In the genomic region with DNA sequence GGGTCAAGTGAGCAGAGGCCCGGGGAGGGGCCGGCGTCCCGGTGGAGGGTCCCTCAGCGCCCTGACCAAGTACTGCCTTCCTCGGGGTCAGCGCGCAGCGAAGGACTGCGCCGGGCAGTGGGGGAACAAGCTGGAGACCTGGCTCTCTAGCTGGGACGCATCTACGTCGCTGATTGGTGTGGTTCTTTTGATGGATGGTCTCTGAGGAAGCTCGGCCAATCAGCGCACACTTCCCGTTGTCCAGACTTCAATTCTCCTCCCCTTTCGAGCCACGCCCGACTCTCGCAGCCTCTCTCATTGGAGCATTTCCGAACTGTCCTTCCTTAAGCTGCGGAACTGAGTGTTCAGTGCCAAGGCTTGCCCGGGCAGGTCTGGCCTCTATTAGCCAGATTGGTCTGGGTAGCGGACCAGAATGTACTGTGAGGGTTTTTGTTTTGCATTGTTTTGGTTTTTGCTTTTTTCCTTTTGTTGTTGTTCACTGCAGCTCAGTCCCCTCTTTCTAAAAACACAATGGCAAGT, we compare ENCODE assay signal across 8 mouse cellular contexts. TPM values are rescaled to one million over a fixed set of nuclear protein-coding genes. Genes with fewer than 3 reads are reported as not detected.
DNase-seq lines count a peak whose midpoint lies in the region; ATAC-seq and TF ChIP-seq lines count a peak whose summit lies in the region.

A gene (minus strand): TSS at position 203 of the 519 bp plus-strand sequence.

- H3K27ac ChIP-seq in forebrain, embryonic 12.5 days: 0 out of 2 replicates have a peak within 1 kb of the TSS, but pooled peaks have one; percentile 13
- peak within 1 kb of the TSS; percentile 97 for H3K27ac ChIP-seq in heart, postnatal 0 days (ENCODE audit: low read depth)
- H3K27ac ChIP-seq in liver, embryonic 16.5 days (ENCODE audit: low read length): peak within 1 kb of the TSS; percentile 75; the same call in 1 of the 2 replicates
- H3K27ac ChIP-seq in neural tube, embryonic 13.5 days (replicated peaks): peak within 1 kb of the TSS; percentile 43; the same call in 1 of the 2 replicates

- peak within 1 kb of the TSS; percentile 70 for H3K9ac ChIP-seq in forebrain, embryonic 12.5 days
- peak within 1 kb of the TSS; percentile 93 for H3K9ac ChIP-seq in heart, postnatal 0 days (replicated peaks; ENCODE audit: low read depth, low read length)
- peak within 1 kb of the TSS; percentile 93 for H3K9ac ChIP-seq in liver, embryonic 16.5 days (ENCODE audit: low read depth, low read length)
- H3K9ac ChIP-seq in neural tube, embryonic 13.5 days: peak within 1 kb of the TSS; percentile 85

- H3K4me2 ChIP-seq in forebrain, embryonic 12.5 days: peak within 1 kb of the TSS; percentile 77
- peak within 1 kb of the TSS; percentile 63 for H3K4me2 ChIP-seq in heart, postnatal 0 days (ENCODE audit: low read depth, low read length)
- peak within 1 kb of the TSS; percentile 94 for H3K4me2 ChIP-seq in liver, embryonic 16.5 days (ENCODE audit: low read depth, low read length)
- peak within 1 kb of the TSS; percentile 75 for H3K4me2 ChIP-seq in neural tube, embryonic 13.5 days

- ATAC-seq in forebrain, embryonic 12.5 days (ENCODE audit: low FRiP score): peak; percentile 99
- ATAC-seq in heart, postnatal 0 days (ENCODE audit: insufficient read depth, low read depth): peak; percentile 98
- ATAC-seq in liver, embryonic 16.5 days (ENCODE audit: low read depth): peak; percentile 99
- ATAC-seq in neural tube, embryonic 13.5 days (ENCODE audit: low read depth): peak; percentile 99

- no peak for TF ChIP-seq EP300 in heart, postnatal 0 days (IDR thresholded peaks at IDR 0.05; ENCODE audit: low read depth)

- peak; percentile 96 for DNase-seq in c-Kit-positive CD71-positive TER-119-positive erythroid progenitor cells, embryonic 14.5 days (ENCODE audit: low spot score)
- peak; percentile 99 for DNase-seq in heart, postnatal 0 days (ENCODE audit: low spot score)
- peak; percentile 89 to 95 for DNase-seq in kidney, postnatal 4 days
- peak; percentile 89 for DNase-seq in testis, postnatal 10 days (ENCODE audit: low spot score)

- H3K4me1 ChIP-seq in E14TG2a.4 (replicated peaks; ENCODE audit: low read depth, low read length): peaks cover 38% of the 10 kb centered on the region
- peaks cover 8% of the 10 kb centered on the region for H3K4me1 ChIP-seq in forebrain, embryonic 12.5 days
- H3K4me1 ChIP-seq in heart, postnatal 0 days (ENCODE audit: control insufficient read depth, insufficient read depth): peaks cover 10% of the 10 kb centered on the region
- peaks cover 7% of the 10 kb centered on the region for H3K4me1 ChIP-seq in liver, embryonic 16.5 days (ENCODE audit: control insufficient read depth, low read depth, low read length)
- H3K4me1 ChIP-seq in neural tube, embryonic 13.5 days (replicated peaks): peaks cover 21% of the 10 kb centered on the region

- H3K9me3 ChIP-seq in E14TG2a.4 (ENCODE audit: low read length): no peaks in the 10 kb centered on the region
- H3K9me3 ChIP-seq in forebrain, embryonic 12.5 days: no peaks in the 10 kb centered on the region
- H3K9me3 ChIP-seq in heart, postnatal 0 days (replicated peaks; ENCODE audit: control insufficient read depth, low read length): no peaks in the 10 kb centered on the region
- no peaks in the 10 kb centered on the region for H3K9me3 ChIP-seq in liver, embryonic 16.5 days (replicated peaks; ENCODE audit: control insufficient read depth, low read length)
- no peaks in the 10 kb centered on the region for H3K9me3 ChIP-seq in neural tube, embryonic 13.5 days

- peak within 1 kb of the TSS; percentile 97 for H3K4me3 ChIP-seq in E14TG2a.4 (replicated peaks; ENCODE audit: low read length)
- H3K4me3 ChIP-seq in forebrain, embryonic 12.5 days (replicated peaks): peak within 1 kb of the TSS; percentile 68
- H3K4me3 ChIP-seq in heart, postnatal 0 days (ENCODE audit: low read depth, low read length): peak within 1 kb of the TSS; percentile 92
- peak within 1 kb of the TSS; percentile 93 for H3K4me3 ChIP-seq in liver, embryonic 16.5 days (ENCODE audit: low read depth, low read length)
- H3K4me3 ChIP-seq in neural tube, embryonic 13.5 days: peak within 1 kb of the TSS; percentile 78

- no peaks in the 10 kb centered on the region for H3K27me3 ChIP-seq in E14TG2a.4 (ENCODE audit: insufficient read depth, low read length)
- no peaks in the 10 kb centered on the region for H3K27me3 ChIP-seq in forebrain, embryonic 12.5 days
- H3K27me3 ChIP-seq in heart, postnatal 0 days (ENCODE audit: control insufficient read depth, insufficient read depth, low read length): no peaks in the 10 kb centered on the region
- H3K27me3 ChIP-seq in liver, embryonic 16.5 days (ENCODE audit: control insufficient read depth, insufficient read depth, low read depth, low read length): no peaks in the 10 kb centered on the region
- no peaks in the 10 kb centered on the region for H3K27me3 ChIP-seq in neural tube, embryonic 13.5 days

- H3K36me3 ChIP-seq in E14TG2a.4 (ENCODE audit: insufficient read depth, low read length): peaks cover 42% of the 10 kb centered on the region
- H3K36me3 ChIP-seq in forebrain, embryonic 12.5 days (replicated peaks): peaks cover 6% of the 10 kb centered on the region; the same call in 1 of the 2 replicates
- peaks cover 20% of the 10 kb centered on the region for H3K36me3 ChIP-seq in heart, postnatal 0 days (replicated peaks; ENCODE audit: control insufficient read depth, insufficient read depth, low read length)
- H3K36me3 ChIP-seq in liver, embryonic 16.5 days (ENCODE audit: control insufficient read depth, insufficient read depth): 0 out of 2 replicates have a peak, but pooled peaks cover 3% of the 10 kb centered on the region
- H3K36me3 ChIP-seq in neural tube, embryonic 13.5 days: peaks cover 8% of the 10 kb centered on the region

- WGBS in forebrain, embryonic 12.5 days: 1% methylated on average over 25 of the region's 25 CpGs
- WGBS in heart, postnatal 0 days: under 1% methylated on average over 25 of the region's 25 CpGs
- WGBS in liver, embryonic 16.5 days (ENCODE audit: insufficient replicate concordance): 1% methylated on average over 25 of the region's 25 CpGs
- under 1% methylated on average over 25 of the region's 25 CpGs for WGBS in neural tube, embryonic 13.5 days

- TF ChIP-seq CTCF in E14TG2a.4 (conservative IDR thresholded peaks at IDR 0.05; ENCODE audit: low read length): no peak
- TF ChIP-seq CTCF in heart, postnatal 0 days (IDR thresholded peaks at IDR 0.05; ENCODE audit: low read depth): no peak

RNA-seq across cellular contexts. Expression of the gene that starts here (rescaled TPM):
- polyA plus RNA-seq in forebrain, embryonic 12.5 days (2016; fragmentation: Nextera tagmentation; extraction: Ambion mirVana): 35.4 and 37.7 TPM in 2 replicates
- total RNA-seq in heart, postnatal 0 days (2014; rRNA removed; ENCODE audit: low replicate concordance): 215 and 246 TPM in 2 replicates
- polyA plus RNA-seq in heart, postnatal 0 days (2015; fragmentation: Nextera tagmentation; extraction: Ambion mirVana): 172 and 174 TPM in 2 replicates
- polyA plus RNA-seq in liver, embryonic 16.5 days (2015; fragmentation: Nextera tagmentation; extraction: Ambion mirVana): 16.9 and 17.7 TPM in 2 replicates
- polyA plus RNA-seq in neural tube, embryonic 13.5 days (2015; fragmentation: Nextera tagmentation; extraction: Ambion mirVana): 41.8 and 44.1 TPM in 2 replicates

Comparison
In these comparisons a context has a peak if more than half of its experiments do, and no peak if none do; other contexts are left out.
1. Peak in every context shown above with its lines: DNase-seq, ATAC-seq, H3K4me3 ChIP-seq and H3K27ac ChIP-seq.
2. H3K27ac ChIP-seq: peak in every context shown above with its lines; median percentile 97 in heart, postnatal 0 days; 75 in liver, embryonic 16.5 days; 43 in neural tube, embryonic 13.5 days; 13 in forebrain, embryonic 12.5 days.